Mouse (Mus musculus) stomach, embryonic 16.5 days (tissue): Measurements from ENCODE around the gene Sema4g. TPM values are rescaled to one million over a fixed set of nuclear protein-coding genes. Genes with fewer than 3 reads are reported as not detected.

Experiments
- ATAC-seq: fragments of 200-750 bp; cut with Nextera tagmentation; 2 replicates; pipeline ENCODE4 v1.8.0; 2017; ENCODE audit warnings: moderate number of reproducible peaks, moderate TSS enrichment; ENCODE audit not compliant: insufficient read depth, low FRiP score
- H3K27ac ChIP-seq: fragments of 300-500 bp; sonication (generic); 2 replicates; pipeline ENCODE4 v1.5.1; 2014; ENCODE audit warnings: low read length
- H3K27me3 ChIP-seq: fragments of 300-500 bp; sonication (generic); 2 replicates; pipeline ENCODE4 v1.6.1; 2014; ENCODE audit warnings: low read length, control low read depth, mixed read lengths; ENCODE audit not compliant: control insufficient read depth, insufficient read depth
- H3K36me3 ChIP-seq: fragments of 300-500 bp; sonication (generic); 2 replicates; pipeline ENCODE4 v1.6.1; 2014; ENCODE audit warnings: low read length; ENCODE audit not compliant: control insufficient read depth, insufficient read depth
- H3K4me1 ChIP-seq: fragments of 300-500 bp; sonication (generic); 2 replicates; pipeline ENCODE4 v1.6.1; 2014; ENCODE audit warnings: low read length, control low read depth, mixed read lengths; ENCODE audit not compliant: control insufficient read depth, insufficient read depth
- H3K4me2 ChIP-seq: fragments of 300-500 bp; sonication (generic); 2 replicates; pipeline ENCODE4 v1.6.1; 2014; ENCODE audit warnings: low read depth, low read length, mixed read lengths
- H3K4me3 ChIP-seq: fragments of 300-500 bp; sonication (generic); replicated peaks from 2 replicates; pipeline ENCODE4 v1.5.1; 2014; ENCODE audit warnings: mild to moderate bottlenecking, low read length
- H3K9ac ChIP-seq: fragments of 300-500 bp; sonication (generic); 2 replicates; pipeline ENCODE4 v1.6.1; 2014; ENCODE audit warnings: low read length
- H3K9me3 ChIP-seq: fragments of 300-500 bp; sonication (generic); replicated peaks from 2 replicates; pipeline ENCODE4 v1.6.1; 2016; ENCODE audit warnings: low read length, control low read depth; ENCODE audit not compliant: control insufficient read depth
- WGBS: fragments of 180-500 bp; shearing (Covaris S2); extraction: QIAGEN DNeasy Blood & Tissue Kit; methylation state at CpG from one replicate; pipeline ENCODE4 v1.1.7; 2014; 5-methylcytosine and 5-hydroxymethylcytosine counted together
- polyA plus RNA-seq: library from polyadenylated mRNA; unstranded; fragments of >200 nt; fragmentation: Nextera tagmentation; extraction: Ambion mirVana; gene quantifications from 2 replicates; pipeline ENCODE4 v1.2.1, GENCODE M21; 2015

Sema4g gene
- polyA plus RNA-seq, 1 experiment from 2014 or later: 5.5 TPM

DNA sequence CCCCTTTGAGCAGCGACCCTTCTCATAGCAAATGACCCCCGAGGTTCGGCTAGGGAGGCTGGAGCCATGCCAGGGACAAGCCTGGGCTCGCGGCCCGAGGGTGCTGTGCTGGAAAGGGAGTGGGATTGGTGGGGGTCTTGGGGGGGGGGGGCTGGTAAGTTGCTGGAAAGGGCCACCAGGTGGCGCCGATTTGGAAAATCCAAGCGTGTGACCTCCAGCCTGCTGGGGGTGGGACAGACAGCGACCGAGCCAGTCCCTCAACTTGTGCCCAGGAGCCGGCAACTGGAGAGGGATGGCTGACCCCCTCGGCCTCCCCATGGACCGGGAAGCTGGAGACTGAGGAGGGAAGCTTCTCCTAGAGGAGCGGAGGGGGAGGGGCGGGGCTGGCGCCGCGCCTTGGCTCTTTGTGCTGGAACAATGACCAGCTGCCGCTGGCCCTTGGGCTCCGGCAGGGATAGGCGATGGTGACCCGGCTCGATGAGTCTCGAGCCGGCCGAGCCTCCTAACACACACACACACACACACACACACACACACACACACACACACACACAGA, 28.4 kb downstream of the Sema4g start:
- ATAC-seq: peak; percentile 45
- WGBS: 0% methylated on average over 22 of the region's 27 CpGs
- peak overlapping the region; percentile 55 for H3K4me3 ChIP-seq
- peaks cover 57% of the 10 kb centered on the region for H3K4me1 ChIP-seq
- H3K4me2 ChIP-seq: peak overlapping the region; percentile 94
- no peaks in the 10 kb centered on the region for H3K27me3 ChIP-seq
- no peaks in the 10 kb centered on the region for H3K9me3 ChIP-seq
- 0 out of 2 replicates have a peak, but pooled peaks cover 3% of the 10 kb centered on the region for H3K36me3 ChIP-seq
- H3K27ac ChIP-seq: peak overlapping the region; percentile 99
- peak overlapping the region; percentile 81 for H3K9ac ChIP-seq

DNA sequence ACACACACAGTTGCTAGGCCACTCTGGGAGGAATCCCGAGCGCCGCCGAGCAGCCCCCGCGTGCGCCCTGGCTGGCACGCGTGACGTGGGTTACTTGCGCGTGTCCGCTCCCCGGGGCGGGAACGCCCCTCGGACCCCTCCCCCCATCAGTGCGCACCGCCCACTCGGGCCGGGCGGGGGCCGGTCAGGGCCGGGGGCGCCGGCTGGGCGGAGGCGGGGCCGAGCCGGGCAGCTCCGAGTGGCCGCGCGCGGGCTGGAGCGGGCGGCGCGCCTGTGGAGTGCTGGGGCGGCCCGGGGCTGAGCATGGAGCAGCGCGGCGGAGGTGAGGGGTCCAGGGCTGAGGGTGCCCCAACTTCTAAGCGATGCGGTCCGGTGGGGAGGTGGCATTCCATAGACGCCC, 29.0 kb downstream of the Sema4g start:
- H3K9ac ChIP-seq: peak overlapping the region; percentile 81
- H3K9me3 ChIP-seq: no peaks in the 10 kb centered on the region
- H3K4me2 ChIP-seq: peak overlapping the region; percentile 94
- H3K27ac ChIP-seq: peak overlapping the region; percentile 99
- peaks cover 57% of the 10 kb centered on the region for H3K4me1 ChIP-seq
- 0 out of 2 replicates have a peak, but pooled peaks cover 3% of the 10 kb centered on the region for H3K36me3 ChIP-seq
- WGBS: 0% methylated on average over 38 of the region's 48 CpGs
- H3K27me3 ChIP-seq: no peaks in the 10 kb centered on the region
- H3K4me3 ChIP-seq: peak overlapping the region; percentile 55
- ATAC-seq: peak; percentile 67

DNA sequence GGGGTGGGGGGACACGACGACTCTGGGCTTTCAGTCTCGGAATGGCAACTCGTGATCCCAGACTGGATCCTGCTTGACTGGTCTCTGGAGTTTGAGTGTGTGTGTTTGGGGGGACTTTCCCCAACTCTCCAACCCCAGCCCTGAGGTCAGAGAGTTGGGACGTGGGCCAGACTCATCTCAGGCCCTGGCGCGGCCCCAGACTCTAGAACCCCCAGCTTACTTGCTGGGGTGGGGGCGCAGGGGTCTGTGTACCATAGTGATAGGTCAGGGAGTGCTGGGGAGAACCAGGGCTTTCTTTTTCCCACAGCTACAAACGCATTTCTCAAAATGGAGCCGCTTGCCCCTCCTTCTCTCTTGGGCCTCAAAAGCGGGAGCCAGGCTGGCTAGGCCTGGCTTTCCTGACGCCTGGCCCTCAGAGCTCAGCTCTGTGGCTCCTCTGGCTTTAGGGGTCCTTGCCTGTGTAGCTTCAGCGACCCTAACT, 29.5 kb downstream of the Sema4g start:
- Histone ChIP-seq H3K9ac (peak overlapping the region; percentile 81), H3K9me3 (no peaks in the 10 kb centered on the region), H3K27me3 (no peaks in the 10 kb centered on the region), H3K4me1 (peaks cover 56% of the 10 kb centered on the region), H3K4me2 (peak overlapping the region; percentile 94), H3K36me3 (0 out of 2 replicates have a peak, but pooled peaks cover 3% of the 10 kb centered on the region), H3K4me3 (peak overlapping the region; percentile 55), H3K27ac (peak overlapping the region; percentile 99)
- 2% methylated on average over 13 of the region's 13 CpGs for WGBS
- no peak for ATAC-seq

DNA sequence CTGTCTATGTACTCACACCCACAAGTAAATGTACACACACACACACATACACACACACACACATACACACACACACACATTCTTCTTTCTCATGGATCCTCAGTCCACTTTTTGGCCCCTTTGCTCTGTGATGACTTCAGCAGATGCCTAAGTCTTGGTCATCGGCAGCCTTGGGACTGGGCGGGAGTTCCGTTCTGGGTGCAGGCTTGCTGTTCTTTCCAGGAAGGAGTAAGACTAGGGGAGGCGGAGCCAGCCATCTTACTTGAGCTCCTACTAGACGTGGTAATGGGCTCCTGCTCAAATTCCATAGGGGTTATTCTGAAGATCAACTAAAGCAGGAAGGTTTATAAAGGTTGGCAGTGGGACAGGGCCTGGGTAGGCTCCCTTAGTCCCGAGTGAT, 31.4 kb downstream of the Sema4g start:
- Histone ChIP-seq H3K4me3 (peak overlapping the region; percentile 12), H3K36me3 (peaks cover 15% of the 10 kb centered on the region; the same call in 1 of the 2 replicates), H3K27ac (peak overlapping the region; percentile 34; the same call in 1 of the 2 replicates), H3K27me3 (no peaks in the 10 kb centered on the region), H3K4me2 (peak overlapping the region; percentile 94), H3K4me1 (peaks cover 39% of the 10 kb centered on the region), H3K9ac (peak overlapping the region; percentile 38; the same call in 1 of the 2 replicates), H3K9me3 (no peaks in the 10 kb centered on the region)
- WGBS: 40% methylated on average over 6 of the region's 6 CpGs
- no peak for ATAC-seq

DNA sequence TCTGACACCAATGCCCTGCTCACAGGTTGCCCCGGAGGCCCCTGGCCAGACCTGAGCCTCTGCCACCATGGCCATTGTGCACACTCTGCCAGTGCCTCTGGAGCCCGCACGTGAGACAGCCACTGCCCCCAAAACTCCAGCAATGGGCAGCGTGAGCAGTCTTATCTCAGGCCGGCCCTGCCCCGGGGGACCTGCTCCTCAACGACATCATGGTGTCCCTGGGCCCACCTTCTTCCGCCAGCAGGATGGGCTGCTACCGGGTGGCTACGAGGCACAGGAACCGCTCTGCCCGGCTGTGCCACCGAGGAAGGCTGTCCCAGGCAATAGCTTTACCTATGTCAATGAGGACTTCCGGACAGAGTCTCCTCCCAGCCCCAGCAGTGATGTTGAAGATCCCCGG, 32.5 kb downstream of the Sema4g start:
- H3K4me2 ChIP-seq: peak overlapping the region; percentile 5; the same call in 1 of the 2 replicates
- no peaks in the 10 kb centered on the region for H3K27me3 ChIP-seq
- peak overlapping the region; percentile 7; the same call in 1 of the 2 replicates for H3K9ac ChIP-seq
- WGBS: 81% methylated on average over 15 of the region's 15 CpGs
- H3K4me1 ChIP-seq: peaks cover 34% of the 10 kb centered on the region
- H3K4me3 ChIP-seq: no peak overlapping the region
- no peak for ATAC-seq
- peaks cover 24% of the 10 kb centered on the region for H3K36me3 ChIP-seq
- no peak overlapping the region for H3K27ac ChIP-seq
- no peaks in the 10 kb centered on the region for H3K9me3 ChIP-seq

DNA sequence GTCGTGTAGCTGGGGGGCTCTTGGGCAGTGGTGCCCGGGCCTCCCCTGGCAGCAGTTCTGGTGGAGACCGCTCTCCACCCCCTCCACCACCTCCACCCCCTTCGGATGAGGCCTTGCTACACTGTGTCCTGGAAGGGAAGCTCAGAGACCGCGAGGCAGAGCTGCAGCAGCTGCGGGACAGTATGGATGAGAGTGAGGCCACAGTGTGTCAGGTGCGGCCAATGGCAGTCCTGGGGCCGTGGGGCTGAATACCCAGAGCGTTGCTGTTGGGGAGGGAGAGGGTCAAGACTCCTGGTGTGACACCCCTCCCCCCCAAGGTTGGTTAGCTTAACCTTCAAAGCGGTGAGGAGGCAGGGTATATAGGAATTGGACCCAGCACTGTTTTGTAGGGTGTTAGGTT, 35.1 kb downstream of the Sema4g start:
- H3K9me3 ChIP-seq: no peaks in the 10 kb centered on the region
- H3K27me3 ChIP-seq: no peaks in the 10 kb centered on the region
- 79% methylated on average over 11 of the region's 11 CpGs for WGBS
- no peak overlapping the region for H3K4me2 ChIP-seq
- H3K36me3 ChIP-seq: peaks cover 32% of the 10 kb centered on the region
- no peak for ATAC-seq
- H3K4me3 ChIP-seq: no peak overlapping the region
- H3K9ac ChIP-seq: no peak overlapping the region
- H3K27ac ChIP-seq: no peak overlapping the region
- H3K4me1 ChIP-seq: peaks cover 35% of the 10 kb centered on the region

DNA sequence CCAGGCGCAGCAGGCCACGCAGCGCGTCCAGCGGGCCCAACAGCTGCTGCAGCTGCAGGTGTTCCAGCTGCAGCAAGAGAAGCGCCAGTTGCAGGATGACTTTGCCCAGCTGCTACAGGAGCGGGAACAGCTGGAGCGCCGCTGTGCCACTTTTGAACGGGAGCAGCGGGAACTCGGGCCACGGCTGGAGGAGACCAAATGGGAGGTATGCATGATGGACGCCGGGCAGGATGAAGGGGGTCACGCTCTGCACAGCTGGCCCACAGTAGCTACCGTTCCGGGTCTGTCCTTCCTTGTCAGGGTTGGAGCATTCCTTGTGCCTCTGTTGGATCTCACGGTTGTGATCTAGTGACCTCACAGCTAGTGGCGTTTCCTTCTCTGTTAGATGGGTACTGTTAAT, 35.9 kb downstream of the Sema4g start:
- Histone ChIP-seq H3K4me2 (no peak overlapping the region), H3K27me3 (no peaks in the 10 kb centered on the region), H3K4me1 (peaks cover 27% of the 10 kb centered on the region), H3K27ac (no peak overlapping the region), H3K36me3 (peaks cover 32% of the 10 kb centered on the region), H3K9me3 (no peaks in the 10 kb centered on the region), H3K9ac (no peak overlapping the region), H3K4me3 (no peak overlapping the region)
- no peak for ATAC-seq
- 84% methylated on average over 20 of the region's 20 CpGs for WGBS

DNA sequence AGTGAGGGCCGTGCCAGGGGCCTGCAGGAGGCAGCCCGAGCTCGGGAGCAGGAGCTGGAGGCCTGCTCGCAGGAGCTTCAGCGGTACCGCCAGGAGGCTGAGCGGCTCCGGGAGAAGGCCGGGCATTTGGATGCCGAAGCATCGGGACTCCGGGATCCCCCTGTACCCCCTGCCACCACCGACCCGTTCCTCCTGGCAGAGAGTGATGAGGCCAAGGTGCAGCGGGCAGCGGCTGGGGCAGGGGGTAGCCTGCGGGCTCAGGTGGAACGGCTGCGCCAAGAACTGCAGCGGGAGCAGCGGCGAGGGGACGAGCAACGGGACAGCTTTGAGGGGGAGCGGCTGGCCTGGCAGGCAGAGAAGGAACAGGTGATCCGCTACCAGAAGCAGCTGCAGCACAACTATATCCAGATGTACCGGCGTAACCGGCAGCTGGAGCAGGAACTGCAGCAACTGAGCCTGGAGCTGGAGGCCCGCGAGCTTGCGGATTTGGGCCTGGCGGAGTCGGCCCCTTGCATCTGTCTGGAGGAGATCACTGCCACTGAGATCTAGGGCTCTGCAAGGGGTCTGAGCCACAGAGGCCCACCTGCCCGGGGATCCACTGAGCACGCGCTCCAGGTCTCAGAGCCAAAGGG, 37.2 kb downstream of the Sema4g start:
- no peak for ATAC-seq
- H3K36me3 ChIP-seq: peaks cover 32% of the 10 kb centered on the region
- no peak overlapping the region for H3K4me2 ChIP-seq
- H3K4me1 ChIP-seq: peaks cover 23% of the 10 kb centered on the region
- no peaks in the 10 kb centered on the region for H3K9me3 ChIP-seq
- no peaks in the 10 kb centered on the region for H3K27me3 ChIP-seq
- WGBS: 91% methylated on average over 37 of the region's 37 CpGs
- no peak overlapping the region for H3K4me3 ChIP-seq
- H3K27ac ChIP-seq: no peak overlapping the region
- H3K9ac ChIP-seq: no peak overlapping the region

DNA sequence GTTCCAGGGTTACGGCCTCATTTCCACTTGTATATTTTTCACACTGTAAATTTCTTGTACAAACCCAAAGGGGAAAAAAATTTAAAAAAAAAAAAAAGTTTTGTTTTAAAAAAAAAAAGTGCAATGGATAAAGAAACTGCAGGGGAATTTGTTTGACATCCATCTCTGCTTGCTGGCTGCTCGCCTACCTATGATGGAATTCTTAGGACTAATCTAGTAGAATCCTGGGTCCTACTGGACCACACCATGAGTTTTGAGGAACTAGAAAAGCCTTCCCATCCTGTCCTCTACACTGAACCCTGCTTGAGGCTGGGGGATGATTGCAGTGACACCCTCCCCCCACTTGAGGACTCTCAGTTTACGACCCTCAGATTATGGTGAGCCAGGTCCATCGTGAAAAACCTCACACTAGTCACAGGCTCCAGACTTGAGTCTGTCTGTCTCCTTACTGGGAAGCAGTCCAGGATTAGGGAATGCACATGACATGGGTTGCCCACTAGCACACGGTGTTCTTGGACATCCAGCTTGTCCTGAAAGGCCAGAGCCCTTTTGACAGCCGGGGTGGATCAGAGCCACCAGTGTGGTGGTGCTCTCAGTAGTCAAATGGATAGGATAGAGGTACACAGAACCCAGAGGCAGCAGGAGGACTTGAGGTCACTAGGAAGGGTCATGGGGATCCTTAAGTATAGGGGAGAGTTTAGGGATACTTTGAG, 38.2 kb downstream of the Sema4g start:
- H3K36me3 ChIP-seq: peaks cover 29% of the 10 kb centered on the region

More for the DNA sequence above, 38.2 kb downstream of the Sema4g start:
- H3K4me3 ChIP-seq: no peak overlapping the region
- H3K27ac ChIP-seq: no peak overlapping the region
- no peak overlapping the region for H3K9ac ChIP-seq
- no peak overlapping the region for H3K4me2 ChIP-seq
- no peaks in the 10 kb centered on the region for H3K9me3 ChIP-seq
- no peak for ATAC-seq
- peaks cover 23% of the 10 kb centered on the region for H3K4me1 ChIP-seq
- H3K27me3 ChIP-seq: no peaks in the 10 kb centered on the region
- WGBS: 65% methylated on average over 6 of the region's 6 CpGs
